Mouse (Mus musculus) ES-Bruce4 (cell line): ENCODE results near the gene Inha. TPM values are rescaled to one million over a fixed set of nuclear protein-coding genes. Genes with fewer than 3 reads are reported as not detected.

Experiments used
- H3K27ac ChIP-seq: 2 replicates; pipeline ENCODE4 v1.5.1; 2012; ENCODE audit warnings: low read length, inconsistent platforms; ENCODE audit not compliant: insufficient read depth
- H3K27me3 ChIP-seq: 2 replicates; pipeline ENCODE4 v1.6.1; 2012; ENCODE audit warnings: mild to moderate bottlenecking, low read length, inconsistent platforms; ENCODE audit not compliant: control insufficient read depth, poor library complexity, insufficient read depth, severe bottlenecking
- H3K36me3 ChIP-seq: 2 replicates; pipeline ENCODE4 v1.6.1; 2012; ENCODE audit warnings: inconsistent platforms, mild to moderate bottlenecking, low read length, moderate library complexity; ENCODE audit not compliant: control insufficient read depth, poor library complexity, insufficient read depth, severe bottlenecking
- H3K4me1 ChIP-seq: one replicate; pipeline ENCODE4 v1.8.1; 2011; ENCODE audit warnings: low read length; ENCODE audit not compliant: control insufficient read depth, insufficient read depth
- H3K4me3 ChIP-seq: 2 replicates; pipeline ENCODE4 v1.5.1; 2011; ENCODE audit warnings: low read depth, mild to moderate bottlenecking, low read length
- H3K9ac ChIP-seq: 2 replicates; pipeline ENCODE4 v1.6.1; 2012; ENCODE audit warnings: low read depth, mild to moderate bottlenecking, inconsistent platforms; ENCODE audit not compliant: poor library complexity, severe bottlenecking
- H3K9me3 ChIP-seq: replicated peaks from 2 replicates; pipeline ENCODE4 v1.6.1; 2012; ENCODE audit warnings: mild to moderate bottlenecking, low read length, inconsistent platforms; ENCODE audit not compliant: control insufficient read depth, poor library complexity, insufficient read depth, severe bottlenecking
- CTCF ChIP-seq: IDR thresholded peaks from one replicate; pipeline ENCODE4 v1.8.1; 2011; ENCODE audit warnings: low read depth, low read length
- EP300 ChIP-seq: IDR thresholded peaks from 2 replicates; pipeline ENCODE4 v1.6.1; 2011; ENCODE audit warnings: low read depth, low read length; ENCODE audit not compliant: insufficient read depth
- POLR2A ChIP-seq: IDR thresholded peaks from one replicate; pipeline ENCODE4 v1.8.1; 2011; ENCODE audit warnings: low read length; ENCODE audit not compliant: insufficient read depth
- polyA plus RNA-seq: library from polyadenylated mRNA; stranded (reverse); fragments of >200 nt; gene quantifications from 2 replicates; pipeline ENCODE4 v1.2.4, GENCODE M21; 2011; ENCODE audit warnings: low read depth; ENCODE audit not compliant: missing spikeins, insufficient read depth, insufficient read length

Gene Inha
- polyA plus RNA-seq, 1 experiment = 1.9 TPM

- H3K36me3 ChIP-seq = peaks cover 16% of the 10 kb centered on the region
- no peak overlapping the region for H3K4me3 ChIP-seq
- TF ChIP-seq EP300 (no peak), POLR2A (no peak), CTCF (no peak)
- H3K9me3 ChIP-seq = no peaks in the 10 kb centered on the region
- H3K9ac ChIP-seq = no peak overlapping the region; the same call in 1 of the 2 replicates
- no peaks in the 10 kb centered on the region for H3K27me3 ChIP-seq
- no peaks in the 10 kb centered on the region for H3K4me1 ChIP-seq
- no peak overlapping the region for H3K27ac ChIP-seq
Measured at GRCm38 (mm10) chr1:75477966-75478290, 28.9 kb upstream of the Inha start.

- Histone ChIP-seq H3K9me3 (no peaks in the 10 kb centered on the region), H3K27me3 (no peaks in the 10 kb centered on the region), H3K36me3 (peaks cover 16% of the 10 kb centered on the region), H3K4me1 (no peaks in the 10 kb centered on the region), H3K9ac (peak overlapping the region; percentile 89), H3K27ac (no peak overlapping the region), H3K4me3 (peak overlapping the region; percentile 82)
- TF ChIP-seq EP300 (no peak), POLR2A (no peak), CTCF (no peak)
Measured at GRCm38 (mm10) chr1:75478497-75478896, 28.4 kb upstream of the Inha start.

GRCm38 (mm10) chr1:75478916-75479634, 27.8 kb upstream of the Inha start, which contains the start of the genes Chpf and Tmem198:
TSS of gene Chpf (minus strand) at chr1:75479307.
TSS of gene Tmem198 (plus strand) at chr1:75479532.
- Histone ChIP-seq H3K36me3 (peaks cover 16% of the 10 kb centered on the region), H3K9ac (peak within 1 kb of the TSS; percentile 89), H3K27ac (no peak within 1 kb of the TSS), H3K9me3 (no peaks in the 10 kb centered on the region), H3K4me3 (peak within 1 kb of the TSS; percentile 82), H3K27me3 (no peaks in the 10 kb centered on the region), H3K4me1 (no peaks in the 10 kb centered on the region)
- TF ChIP-seq EP300 (peak; percentile 55; the same call in 1 of the 2 replicates), POLR2A (no peak)

- Histone ChIP-seq H3K9ac (peak overlapping the region; percentile 19; the same call in 1 of the 2 replicates), H3K27me3 (no peaks in the 10 kb centered on the region), H3K4me3 (peak overlapping the region; percentile 46), H3K27ac (no peak overlapping the region), H3K4me1 (no peaks in the 10 kb centered on the region), H3K9me3 (no peaks in the 10 kb centered on the region), H3K36me3 (peaks cover 13% of the 10 kb centered on the region)
- TF ChIP-seq EP300 (no peak), CTCF (no peak), POLR2A (no peak)
Measured at GRCm38 (mm10) chr1:75479635-75479989, 27.3 kb upstream of the Inha start.

- H3K9me3 ChIP-seq = no peaks in the 10 kb centered on the region
- no peak for TF ChIP-seq EP300
- TF ChIP-seq POLR2A = no peak
- no peak for TF ChIP-seq CTCF
- peak overlapping the region; percentile 19; the same call in 1 of the 2 replicates for H3K9ac ChIP-seq
- H3K36me3 ChIP-seq = peaks cover 13% of the 10 kb centered on the region; the same call in 1 of the 2 replicates
- no peak overlapping the region for H3K27ac ChIP-seq
- H3K27me3 ChIP-seq = no peaks in the 10 kb centered on the region
- no peaks in the 10 kb centered on the region for H3K4me1 ChIP-seq
- peak overlapping the region; percentile 46 for H3K4me3 ChIP-seq
Measured at GRCm38 (mm10) chr1:75480036-75480435, 26.8 kb upstream of the Inha start.

GRCm38 (mm10) chr1:75480735-75481134, 26.1 kb upstream of the Inha start:
- Histone ChIP-seq H3K4me3 (no peak overlapping the region), H3K36me3 (peaks cover 7% of the 10 kb centered on the region; the same call in 1 of the 2 replicates), H3K27me3 (peaks cover under 1% of the 10 kb centered on the region; the same call in 1 of the 2 replicates), H3K27ac (no peak overlapping the region), H3K4me1 (no peaks in the 10 kb centered on the region), H3K9ac (no peak overlapping the region), H3K9me3 (no peaks in the 10 kb centered on the region)
- TF ChIP-seq POLR2A = no peak
- TF ChIP-seq EP300 = 0 out of 2 replicates have a peak, but pooled peaks have one; percentile 20
